Mouse (Mus musculus): ENCODE results near the gene Sash1.

Gene Sash1

GRCm38 (mm10) chr10:8885630-8886527 lies at the start of gene Sash1:
TSS of gene Sash1 (minus strand) at chr10:8886070.
- peak; percentile 93 for DNase-seq (ENCODE audit: low spot score)

DNA sequence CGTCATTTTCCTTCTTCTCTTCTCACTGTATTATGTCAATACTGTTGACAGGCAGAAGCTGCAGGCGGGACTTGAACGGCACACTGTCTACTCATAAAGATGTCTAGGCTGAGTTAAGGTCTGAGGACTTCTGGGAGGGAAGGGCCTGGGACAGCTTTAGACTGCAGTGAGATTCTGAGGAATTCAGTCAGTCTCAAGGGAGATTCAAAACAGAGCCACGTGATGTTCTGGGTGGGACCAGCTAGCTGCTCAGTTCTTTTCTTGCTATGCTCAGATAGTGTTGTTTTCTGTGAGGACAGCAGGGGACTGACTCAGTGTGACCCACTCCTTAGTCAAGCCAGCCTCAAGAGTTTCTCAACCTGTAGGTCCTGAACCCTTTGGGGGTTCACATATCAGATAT lies 49.7 kb upstream of the Sash1 start:
- no peak for DNase-seq (ENCODE audit: low spot score)

DNA sequence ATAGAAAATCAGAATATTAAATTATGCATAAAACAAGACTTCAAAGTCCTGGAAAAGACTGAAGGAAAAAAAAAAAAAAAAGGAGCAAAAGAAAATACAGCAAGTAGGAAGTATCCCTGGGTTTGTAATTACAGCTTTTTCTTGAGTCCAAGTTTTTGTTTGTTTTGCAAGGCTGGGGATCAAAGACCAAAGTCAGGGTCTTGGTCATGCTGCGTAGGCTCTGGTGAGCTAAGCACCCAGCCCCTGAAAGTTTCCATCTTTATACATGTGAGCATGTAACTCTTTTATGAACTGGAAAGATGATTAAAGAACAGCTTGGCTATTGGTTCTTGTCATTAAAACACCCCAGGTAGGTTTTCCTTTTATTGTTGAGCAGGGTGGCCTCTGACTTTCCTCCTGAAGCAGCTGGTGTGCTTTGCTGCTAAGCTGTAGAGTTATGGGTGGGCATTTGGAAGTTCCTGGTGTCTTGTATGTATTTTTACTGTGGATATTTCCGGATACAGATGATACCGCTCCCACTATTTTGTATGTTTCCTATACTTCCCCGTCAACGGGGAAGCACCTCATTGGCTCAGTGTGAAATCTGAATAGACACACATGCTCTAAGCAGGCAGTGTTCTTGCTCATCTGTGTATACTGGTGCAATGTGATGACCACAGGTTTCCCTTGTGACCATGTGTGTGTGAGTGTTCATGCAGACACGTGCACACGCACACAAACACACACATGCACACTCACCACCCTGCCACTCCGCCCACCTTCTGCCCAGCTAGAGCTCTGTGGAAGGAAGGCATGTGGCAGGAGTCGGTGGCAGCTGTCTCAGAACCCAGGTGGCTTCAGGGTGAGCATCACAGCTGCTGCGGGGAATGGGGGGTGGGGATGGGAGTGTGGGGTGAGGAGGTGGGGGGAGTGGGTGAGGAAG lies 47.8 kb upstream of the Sash1 start:
- DNase-seq (ENCODE audit: low spot score), result no peak

GRCm38 (mm10) chr10:8931548-8932240 lies 45.8 kb upstream of the Sash1 start:
- no peak for DNase-seq (ENCODE audit: low spot score)

DNA sequence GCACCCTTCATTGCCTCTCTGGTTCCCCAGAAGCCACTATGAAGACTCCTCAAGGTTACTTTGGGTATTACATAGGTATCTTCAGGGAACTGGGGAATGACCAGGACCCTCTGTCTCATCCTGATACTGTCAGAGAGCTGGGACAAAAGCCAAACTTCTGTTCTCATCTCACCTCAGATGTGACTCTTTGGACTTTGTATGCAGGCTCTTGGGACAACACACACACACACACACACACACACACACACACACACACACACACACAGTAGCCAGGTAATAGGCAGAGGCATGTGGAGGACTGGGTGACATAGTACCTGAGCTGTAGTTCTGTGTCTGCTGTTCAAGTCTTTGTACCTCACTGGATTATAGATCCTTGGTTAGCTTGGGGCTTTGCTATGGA lies 44.8 kb upstream of the Sash1 start:
- no peak for DNase-seq (ENCODE audit: low spot score)

- DNase-seq (ENCODE audit: low spot score), result peak; percentile 60
These were observed 43.1 kb upstream of the Sash1 start for GRCm38 (mm10) chr10:8928775-8929647.

GRCm38 (mm10) chr10:8928261-8928660 lies 42.4 kb upstream of the Sash1 start:
- no peak for DNase-seq (ENCODE audit: low spot score)

GRCm38 (mm10) chr10:8926906-8927305 lies 41.0 kb upstream of the Sash1 start:
- DNase-seq (ENCODE audit: low spot score), result no peak

GRCm38 (mm10) chr10:8926295-8926694 lies 40.4 kb upstream of the Sash1 start:
- DNase-seq (ENCODE audit: low spot score), result no peak

GRCm38 (mm10) chr10:8925299-8925698 lies 39.4 kb upstream of the Sash1 start:
- no peak for DNase-seq (ENCODE audit: low spot score)

DNA sequence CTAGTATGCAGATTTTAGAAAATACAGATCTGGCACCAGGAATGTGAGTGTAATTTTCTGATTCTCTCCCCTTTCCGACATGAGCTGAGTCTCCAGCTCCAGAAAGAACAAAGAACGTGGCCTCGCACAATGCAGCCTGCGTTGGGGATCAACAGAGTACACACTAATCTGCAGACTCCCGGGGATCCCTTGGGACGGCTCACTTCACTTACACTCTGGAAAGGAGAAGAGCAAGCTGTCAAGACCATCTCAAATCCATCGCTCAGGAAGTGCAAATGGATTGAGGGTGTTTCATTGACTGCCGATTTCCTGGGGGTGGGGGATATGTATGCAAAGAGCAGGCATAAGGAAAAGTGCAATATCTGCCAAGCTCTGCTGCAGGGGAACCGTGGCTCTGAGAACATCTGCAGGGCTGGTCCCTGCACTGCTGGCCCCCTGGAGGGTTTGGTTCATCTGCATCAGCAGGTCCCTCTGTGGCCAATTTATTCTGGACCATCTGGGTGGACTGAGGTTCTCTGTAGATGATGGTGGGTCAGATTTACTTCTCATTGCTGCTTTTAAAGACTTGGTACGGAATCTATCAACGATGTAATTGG lies 35.3 kb upstream of the Sash1 start:
- DNase-seq (ENCODE audit: low spot score), result no peak

GRCm38 (mm10) chr10:8917798-8918197 lies 31.9 kb upstream of the Sash1 start:
- DNase-seq (ENCODE audit: low spot score), result no peak

- no peak for DNase-seq (ENCODE audit: low spot score)
These were observed 31.5 kb upstream of the Sash1 start for GRCm38 (mm10) chr10:8917350-8917749.

GRCm38 (mm10) chr10:8915755-8916154 lies 29.9 kb upstream of the Sash1 start:
- DNase-seq (ENCODE audit: low spot score), result no peak

GRCm38 (mm10) chr10:8913904-8914303 lies 28.0 kb upstream of the Sash1 start:
- no peak for DNase-seq (ENCODE audit: low spot score)

- peak; percentile 50 for DNase-seq (ENCODE audit: low spot score)
These were observed 26.9 kb upstream of the Sash1 start for GRCm38 (mm10) chr10:8912706-8913275.

DNA sequence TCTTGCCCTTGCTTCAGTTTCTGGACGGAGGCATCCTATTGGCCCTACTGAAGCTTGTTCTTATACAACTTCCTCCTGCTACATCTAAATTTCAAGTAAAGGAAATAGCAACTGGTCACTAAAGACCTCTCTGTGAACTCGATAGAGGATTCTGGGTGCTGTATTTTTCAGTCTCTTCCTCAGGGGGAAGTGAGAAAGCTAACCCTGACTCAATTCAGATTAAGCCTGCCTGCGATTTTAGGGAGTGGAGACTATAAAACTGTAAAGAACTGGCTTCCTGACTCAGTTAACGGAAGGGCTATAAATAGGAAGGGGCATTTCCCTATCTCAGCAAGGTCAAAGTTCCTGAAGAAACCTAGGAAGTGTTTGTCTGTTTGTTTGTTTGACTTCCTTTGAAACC lies 26.3 kb upstream of the Sash1 start:
- DNase-seq (ENCODE audit: low spot score), result no peak

- no peak for DNase-seq (ENCODE audit: low spot score)
These were observed 24.5 kb upstream of the Sash1 start for GRCm38 (mm10) chr10:8910237-8910990.

GRCm38 (mm10) chr10:8903086-8903485 lies 17.2 kb upstream of the Sash1 start:
- DNase-seq (ENCODE audit: low spot score), result no peak

GRCm38 (mm10) chr10:8902412-8902811 lies 16.5 kb upstream of the Sash1 start:
- no peak for DNase-seq (ENCODE audit: low spot score)

All from lung, postnatal 25 days (tissue).